ENCODE assay signal across 15 mouse cellular contexts in the genomic region with DNA sequence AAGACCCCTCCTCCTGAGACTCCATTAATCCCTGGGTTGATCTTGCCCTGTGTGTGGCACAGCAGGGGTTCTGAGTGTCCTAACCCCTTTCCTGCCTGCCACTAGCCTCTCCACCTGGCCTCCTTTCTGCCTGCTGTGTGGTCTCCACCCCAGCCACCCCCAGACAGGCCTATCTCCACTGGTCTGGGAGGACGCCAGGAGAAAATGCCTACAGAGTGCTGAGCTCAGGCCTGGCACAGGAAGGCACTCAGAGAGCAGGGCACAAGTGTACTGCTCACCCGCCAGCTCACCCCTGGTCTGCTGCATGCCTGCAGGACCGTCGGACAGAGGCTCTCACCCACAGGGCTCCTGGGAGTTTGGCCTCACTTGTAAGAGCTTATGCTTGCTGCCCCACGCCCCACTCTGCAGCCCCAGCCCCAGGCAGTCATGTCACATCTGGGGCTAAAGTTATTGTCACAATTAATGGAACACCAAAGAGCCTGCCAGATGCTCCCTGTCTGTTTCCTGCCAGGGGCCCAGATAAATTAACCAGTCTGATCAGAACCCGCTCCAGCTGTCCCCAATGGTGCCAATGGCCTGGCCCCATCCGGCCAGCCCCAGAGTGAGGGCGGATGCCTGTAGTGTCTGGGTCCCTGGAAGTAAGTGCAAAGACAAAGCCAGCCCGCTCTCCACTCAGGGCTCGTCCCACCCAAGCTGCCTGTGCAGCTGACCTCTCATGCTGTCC. TPM values are rescaled to one million over a fixed set of nuclear protein-coding genes. Genes with fewer than 3 reads are reported as not detected.
DNase-seq lines count a peak whose midpoint lies in the region; ATAC-seq lines count a peak whose summit lies in the region.
"Had no signal": no experiment of that assay in that cellular context is flagged by ENCODE, and none has a peak within 500 bp of the region (broad histone marks: within the 10 kb centered on the region; RNA-seq: fewer than 3 reads in every experiment).

No protein-coding gene starts in this region.

- H3K27me3 ChIP-seq in lung, embryonic 15.5 days = peaks cover 91% of the 10 kb centered on the region

- no peaks in the 10 kb centered on the region for H3K36me3 ChIP-seq in lung, embryonic 15.5 days
- H3K36me3 ChIP-seq: liver, embryonic 15.5 days; midbrain, embryonic 15.5 days had no signal

- peak; percentile 13 to 18 for DNase-seq in heart, adult 18-20 months
- no peak for DNase-seq in heart, adult 8-10 months (ENCODE audit: low spot score)
- DNase-seq in lung, adult 18-20 months = no peak
- DNase-seq in cerebellum, adult 18-20 months = peak; percentile 64 to 75
- peak; percentile 56 to 68 for DNase-seq in cerebellum, postnatal 36 days
- DNase-seq in thymus, postnatal 14 days = no peak
- DNase-seq: adrenal gland, adult 2 months; forebrain, postnatal 0 days; kidney, adult 11 months; thymus, postnatal 36 days had no signal

- ATAC-seq in lung, embryonic 15.5 days (ENCODE audit: borderline replicate concordance, extremely low read depth, low FRiP score, low TSS enrichment) = peak; percentile 58; the same call in 1 of the 2 replicates
- ATAC-seq: forebrain, postnatal 0 days; midbrain, embryonic 15.5 days had no signal

- H3K4me1 ChIP-seq in lung, embryonic 15.5 days = peaks cover 14% of the 10 kb centered on the region
- H3K4me1 ChIP-seq: liver, embryonic 15.5 days had no signal

- 30% methylated on average over 10 of the region's 10 CpGs for WGBS in lung, embryonic 15.5 days

- H3K4me3 ChIP-seq in lung, embryonic 15.5 days = no peak overlapping the region
- H3K4me3 ChIP-seq: liver, embryonic 15.5 days; midbrain, embryonic 15.5 days had no signal

- no peak overlapping the region for H3K27ac ChIP-seq in lung, embryonic 15.5 days
- H3K27ac ChIP-seq: liver, embryonic 15.5 days; midbrain, embryonic 15.5 days had no signal

- H3K9me3 ChIP-seq in lung, embryonic 15.5 days = no peaks in the 10 kb centered on the region
- H3K9me3 ChIP-seq: liver, embryonic 15.5 days; midbrain, embryonic 15.5 days had no signal

- H3K9ac ChIP-seq in lung, embryonic 15.5 days = no peak overlapping the region
- H3K9ac ChIP-seq: forebrain, postnatal 0 days; liver, embryonic 15.5 days; midbrain, embryonic 15.5 days had no signal

- no peak overlapping the region for H3K4me2 ChIP-seq in lung, embryonic 15.5 days
- H3K4me2 ChIP-seq: liver, embryonic 15.5 days; midbrain, embryonic 15.5 days had no signal

RNA-seq across cellular contexts. Expression of gene Epha8, which starts 7.2 kb away (rescaled TPM):
- total RNA-seq in heart, adult 18-20 months (2021) = under 1 TPM in 1 of 2 experiments, not detected in 1; 0.07 TPM
- under 1 TPM in 1 of 4 experiments, not detected in 3; 0.13 TPM for total RNA-seq in heart, adult 8-10 months (2022)
- polyA plus RNA-seq in lung, embryonic 15.5 days (2015; fragmentation: Nextera tagmentation; extraction: Ambion mirVana) = 0.06 and 0.34 TPM in 2 replicates
- total RNA-seq: common myeloid progenitor, adult 5-6 weeks had no signal
- polyA plus RNA-seq: heart, embryonic 16.5 days had no signal

RNA-seq across cellular contexts. Expression of gene C1qa, which starts 50.8 kb away (rescaled TPM):
- 10 to 100 TPM; 44.4 to 55.2 TPM for total RNA-seq in heart, adult 18-20 months (2021)
- total RNA-seq in heart, adult 8-10 months (2022) = 10 to 100 TPM; 23.6 to 36.8 (median 31.2) TPM
- 33.2 TPM in 2 replicates for polyA plus RNA-seq in lung, embryonic 15.5 days (2015; fragmentation: Nextera tagmentation; extraction: Ambion mirVana)

RNA-seq across cellular contexts. Expression of gene C1qc, which starts 56.6 kb away (rescaled TPM):
- 10 to 100 TPM; 36.9 to 41.6 TPM for total RNA-seq in heart, adult 18-20 months (2021)
- 10 to 100 TPM; 21.6 to 30.2 (median 24.9) TPM for total RNA-seq in heart, adult 8-10 months (2022)
- 22.1 and 24.6 TPM in 2 replicates for polyA plus RNA-seq in lung, embryonic 15.5 days (2015; fragmentation: Nextera tagmentation; extraction: Ambion mirVana)
- total RNA-seq: common myeloid progenitor, adult 5-6 weeks had no signal

Comparison
In these comparisons a context has a peak if more than half of its experiments do, and no peak if none do; other contexts are left out.
1. DNase-seq: peak in heart, adult 18-20 months (2 of 2), cerebellum, adult 18-20 months (2 of 2) and cerebellum, postnatal 36 days (2 of 2); none in heart, adult 8-10 months (single experiment), lung, adult 18-20 months (0 of 2) and thymus, postnatal 14 days (single experiment).